Mouse (Mus musculus) adrenal gland, adult 2 months (tissue): ENCODE results near the gene Slc8a2. TPM values are rescaled to one million over a fixed set of nuclear protein-coding genes. Genes with fewer than 3 reads are reported as not detected.

Source experiments
- DNase-seq: peaks from one replicate; pipeline ENCODE4 v3.0.0; 2021
- polyA plus RNA-seq: library from polyadenylated mRNA; depleted of rRNA; stranded (reverse); fragments of >200 nt; gene quantifications from 2 replicates; pipeline ENCODE4 v1.2.3, GENCODE M21; 2012
- total RNA-seq, 2 experiments: library from RNA; stranded (reverse); gene quantifications; 2 replicates each; pipeline ENCODE4 v1.2.3; 2021

Gene Slc8a2
- total and polyA plus RNA-seq, 3 experiments, result 2.0 to 2.7 (median 2.6) TPM

DNA sequence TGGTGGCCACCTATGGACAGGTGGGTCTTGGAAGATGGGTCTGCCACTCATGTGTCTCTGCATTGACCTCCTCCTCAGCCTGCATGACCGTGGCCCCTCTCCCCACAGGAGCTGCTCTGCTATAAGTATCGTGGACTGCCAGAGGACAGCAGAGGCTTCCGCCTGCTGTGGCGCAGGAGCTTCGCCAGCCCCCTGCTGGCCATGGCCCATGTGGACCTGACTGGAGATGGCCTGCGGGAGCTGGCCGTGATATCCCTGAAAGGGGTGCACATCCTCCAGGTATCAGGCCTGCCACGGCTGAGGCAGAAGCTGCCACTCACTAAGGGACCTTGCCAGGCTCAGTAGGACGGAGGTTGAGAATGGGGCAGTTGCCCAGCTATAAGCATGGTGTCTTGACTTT lies 3.8 kb upstream of the Slc8a2 start:
- no peak for DNase-seq

DNA sequence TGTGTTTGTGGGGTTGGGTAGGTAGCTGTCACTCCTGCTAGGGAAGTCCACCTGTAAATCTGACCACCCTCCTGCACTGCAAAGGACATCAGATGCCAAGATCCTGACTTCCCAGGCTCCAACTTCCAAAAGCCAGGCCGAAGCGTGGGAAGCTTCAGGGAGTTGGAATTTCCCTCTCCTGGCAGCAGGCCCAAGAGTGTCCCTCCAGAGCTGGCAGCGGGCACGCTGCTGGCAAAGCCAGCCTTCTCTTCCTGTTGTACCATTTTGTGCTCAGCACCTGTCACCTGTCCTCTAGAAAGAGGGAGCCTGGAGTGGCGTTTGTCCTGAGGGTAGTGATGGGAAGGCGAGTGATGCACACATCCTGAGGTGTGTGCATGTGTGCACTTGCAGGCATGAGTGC lies 1.3 kb upstream of the Slc8a2 start:
- DNase-seq, result no peak

DNA sequence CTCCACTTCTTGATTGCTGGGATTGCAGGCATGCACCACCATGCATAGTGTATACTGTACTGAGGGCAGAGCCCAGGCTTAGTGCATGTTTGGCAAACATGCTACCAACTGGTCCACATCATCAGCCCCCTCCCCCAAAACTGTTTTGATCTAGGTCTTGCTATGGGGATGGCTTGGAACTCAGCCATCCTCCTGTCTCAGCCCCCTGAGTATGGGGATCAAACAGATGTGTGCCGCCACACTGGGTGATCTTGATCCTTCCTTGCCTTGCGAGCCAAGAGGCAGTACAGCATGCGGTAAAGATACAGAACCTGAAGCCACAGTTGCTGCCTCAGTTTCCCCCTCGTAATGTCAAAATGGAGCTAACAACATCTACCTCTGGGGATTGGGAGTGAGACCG lies 727 bp upstream of the Slc8a2 start:
- no peak for DNase-seq

DNA sequence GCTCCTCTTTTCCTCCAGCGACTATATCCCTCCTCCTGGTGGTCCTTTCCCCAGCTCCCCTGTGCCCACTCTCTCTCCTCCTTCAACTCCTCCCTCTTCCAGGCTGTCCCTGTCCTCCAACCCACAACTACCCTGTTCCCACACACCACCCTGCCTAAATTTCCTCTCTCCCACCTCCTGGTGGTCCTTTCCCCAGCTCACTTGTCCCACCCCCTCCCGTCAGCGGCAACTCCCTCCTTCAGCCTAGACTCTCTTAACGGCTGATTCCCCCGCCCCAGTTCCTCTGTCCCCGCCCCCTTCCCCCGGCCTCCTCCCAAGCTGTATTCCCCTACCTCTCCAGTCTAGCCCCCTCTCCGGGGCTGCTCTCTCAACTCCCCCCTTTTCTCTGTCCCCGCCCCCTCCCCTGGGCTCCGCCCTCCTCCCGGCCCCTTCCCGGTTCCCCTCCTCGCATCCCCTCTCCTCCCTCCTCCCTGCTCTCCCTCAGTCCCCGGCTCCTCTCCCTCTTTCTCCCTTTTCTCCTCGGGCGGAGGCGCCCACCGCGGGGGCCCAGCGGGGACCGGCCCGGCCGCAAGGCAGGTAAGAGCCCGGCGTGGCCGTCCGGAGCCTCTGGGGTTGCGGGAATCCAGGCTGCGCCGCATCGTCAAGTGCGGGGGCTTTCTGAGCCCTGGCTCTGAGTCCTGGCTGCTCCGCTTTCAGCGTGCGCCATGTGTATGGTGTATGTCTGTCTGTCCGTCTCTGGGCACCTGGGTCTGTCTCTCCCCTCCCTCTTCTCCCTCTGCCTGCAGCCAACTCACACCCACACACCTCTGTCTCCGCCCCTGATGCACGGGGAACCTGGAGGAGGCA lies 443 bp downstream of the Slc8a2 start:
- DNase-seq, result no peak

DNA sequence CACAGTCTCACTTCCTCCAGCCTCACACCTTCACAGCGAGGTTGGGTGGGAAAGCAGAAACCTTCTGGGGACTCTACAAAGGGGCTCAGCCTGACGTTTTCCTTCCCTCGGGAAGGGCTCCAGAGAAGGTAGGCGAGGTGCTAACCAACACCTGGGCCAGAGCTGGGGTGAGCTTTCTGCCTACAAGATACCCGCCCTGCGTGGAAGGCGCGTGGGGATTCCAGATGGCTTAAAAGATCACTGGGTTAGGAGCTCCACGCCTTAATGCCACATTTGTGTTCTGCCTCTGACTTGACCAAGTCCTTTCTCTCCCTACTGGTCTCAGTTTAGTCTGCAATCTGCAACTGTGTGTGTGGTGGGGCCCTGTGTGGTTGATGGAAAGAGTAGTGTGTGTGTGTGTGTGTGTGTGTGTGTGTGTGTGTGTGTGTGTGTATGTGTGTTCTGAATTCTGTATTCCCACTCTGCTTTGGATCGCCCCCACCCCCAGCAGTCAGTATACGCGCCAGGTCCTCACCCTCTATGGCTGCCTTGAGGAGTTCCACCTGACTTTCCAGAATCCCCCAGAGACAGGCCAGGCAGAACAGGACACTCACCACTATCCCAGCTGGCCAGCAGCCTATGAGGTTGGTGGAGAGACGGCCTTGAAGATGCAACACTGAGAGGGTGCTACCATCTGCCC lies 1.5 kb downstream of the Slc8a2 start:
- DNase-seq, result no peak

DNA sequence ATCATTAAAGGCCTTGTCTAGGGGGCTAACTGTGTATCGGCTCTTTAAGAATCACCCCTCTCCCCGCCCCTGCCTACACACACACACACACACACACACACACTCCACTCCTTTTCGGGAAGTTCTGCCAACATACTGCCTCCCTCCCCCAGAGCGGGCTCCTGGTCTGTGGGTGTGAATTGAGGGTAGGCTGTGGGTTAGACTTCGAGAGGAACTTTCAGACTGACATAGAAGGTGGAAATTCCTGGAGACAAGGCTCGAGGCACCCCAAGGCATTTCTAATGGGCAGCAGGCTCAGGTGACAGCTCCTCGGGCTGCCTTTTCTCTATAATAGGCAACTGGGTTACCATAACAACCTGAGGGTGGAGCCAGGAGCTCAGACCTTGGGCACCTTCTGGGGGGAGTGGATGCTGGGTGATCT lies 2.5 kb downstream of the Slc8a2 start:
- no peak for DNase-seq

DNA sequence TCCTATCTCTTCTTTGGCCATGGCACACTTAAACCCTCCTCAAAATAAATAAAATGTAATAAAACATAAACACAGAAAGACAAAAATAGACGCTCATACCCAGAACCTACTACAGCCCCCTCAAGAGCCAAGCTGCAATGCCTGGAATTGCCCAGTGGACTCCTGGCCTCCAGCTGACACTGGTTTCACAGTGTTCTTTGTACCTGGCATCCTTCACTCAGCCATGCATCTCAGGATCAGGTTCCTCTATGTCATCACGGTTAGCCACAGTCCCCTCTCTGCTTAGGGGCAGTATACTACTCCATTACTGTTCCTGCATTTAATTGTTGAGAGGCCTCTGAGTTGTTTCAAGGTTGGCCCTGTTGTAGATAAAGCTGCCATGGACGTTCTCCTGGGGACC lies 3.3 kb downstream of the Slc8a2 start:
- no peak for DNase-seq

DNA sequence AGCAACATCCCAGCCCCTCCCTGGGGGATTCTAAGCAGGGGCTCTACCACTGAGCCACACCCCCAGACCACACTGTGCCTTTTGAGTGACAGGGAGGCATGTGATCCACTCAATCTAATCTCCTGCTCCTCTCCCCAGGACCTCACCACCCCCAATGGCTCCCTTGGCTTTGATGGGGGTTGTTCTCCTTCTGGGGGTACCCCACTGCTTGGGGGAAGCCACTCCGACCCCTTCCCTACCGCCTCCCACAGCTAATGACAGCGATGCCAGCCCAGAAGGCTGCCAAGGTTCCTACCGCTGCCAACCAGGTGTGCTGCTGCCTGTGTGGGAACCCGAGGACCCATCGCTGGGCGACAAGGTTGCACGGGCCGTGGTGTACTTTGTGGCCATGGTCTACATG lies 4.1 kb downstream of the Slc8a2 start:
- no peak for DNase-seq

DNA sequence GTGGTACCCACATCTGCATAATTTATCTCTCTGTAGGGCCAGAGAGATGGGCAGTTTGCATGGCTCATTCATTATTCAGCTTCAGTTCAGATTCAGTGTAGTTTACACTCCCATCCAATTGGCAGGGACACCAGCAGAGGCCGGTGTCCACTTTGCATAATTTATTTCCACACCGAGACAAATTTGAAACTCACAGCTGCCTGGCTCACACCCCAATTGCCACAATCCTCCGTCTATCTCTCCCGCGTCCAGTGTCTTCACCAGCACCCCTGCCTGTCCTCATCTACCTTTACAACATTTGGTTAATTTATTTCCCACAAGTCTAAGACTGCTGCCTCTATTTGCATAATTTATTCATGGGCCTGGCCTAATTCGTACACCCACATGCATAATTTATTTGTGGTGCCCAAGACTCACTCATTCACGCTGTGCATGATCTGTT lies 5.3 kb downstream of the Slc8a2 start:
- DNase-seq, result no peak

DNA sequence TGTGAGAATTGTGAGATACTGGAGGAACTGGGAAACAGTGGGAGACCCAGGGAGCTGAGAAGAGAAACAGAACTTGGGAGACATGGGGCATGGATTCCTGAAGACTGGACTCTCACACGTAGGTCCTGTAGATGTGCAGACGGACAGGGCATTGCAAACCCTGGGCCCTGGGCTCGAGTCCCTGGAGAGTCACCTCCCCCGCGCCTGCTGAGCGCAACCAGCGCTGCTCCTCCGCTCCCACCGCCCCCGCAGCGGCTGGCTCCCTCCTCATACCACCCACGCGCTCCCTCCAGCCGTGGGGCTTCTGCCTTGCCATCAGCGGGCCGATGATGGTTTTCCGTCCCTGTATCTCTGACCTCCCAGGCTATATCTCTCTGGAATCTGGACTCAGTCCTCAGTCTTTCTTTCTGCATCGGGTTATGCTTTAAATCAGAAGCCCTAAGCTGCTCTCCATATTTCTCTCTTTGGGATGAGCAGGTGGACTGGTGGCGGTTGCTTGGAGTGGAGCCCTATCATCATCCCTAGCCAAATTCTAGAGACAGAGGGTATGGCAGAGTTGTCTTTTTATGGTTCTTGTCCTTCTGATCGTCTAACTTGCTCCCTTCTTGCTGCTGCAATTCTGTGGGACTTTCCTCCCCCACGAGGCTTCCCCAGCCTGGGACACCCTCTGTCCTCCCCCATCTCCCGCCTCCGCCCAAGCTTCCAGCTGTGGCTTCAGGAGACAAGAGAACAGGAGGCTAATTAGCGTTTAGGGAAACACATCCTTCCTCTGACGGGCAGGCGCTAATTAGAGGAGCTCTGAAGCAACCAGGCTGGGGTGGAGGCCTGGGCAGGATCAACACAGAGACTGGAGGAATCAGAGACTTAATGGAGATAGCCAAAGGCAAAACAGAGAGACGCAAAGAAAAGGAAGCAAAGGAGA lies 17.1 kb downstream of the Slc8a2 start:
- DNase-seq, result no peak

DNA sequence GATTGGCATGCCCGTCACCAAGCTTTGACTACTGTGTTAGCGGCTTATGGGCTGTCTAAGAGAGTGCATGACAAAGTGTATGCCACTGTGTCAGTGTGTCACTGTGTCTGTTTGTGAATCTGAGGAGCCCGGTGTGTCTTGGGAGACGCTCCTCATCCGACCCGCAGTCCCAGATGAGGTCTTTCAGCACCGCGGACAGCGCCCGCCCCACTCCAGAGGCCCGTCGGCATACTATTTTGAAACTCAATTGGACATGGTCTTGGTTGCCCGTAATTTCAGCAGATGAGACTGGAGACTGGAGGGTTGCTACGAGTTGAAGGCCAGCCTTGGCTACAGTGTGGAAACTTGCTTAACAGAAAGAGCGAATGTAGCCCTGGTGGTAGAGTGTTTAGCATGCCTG lies 18.0 kb downstream of the Slc8a2 start:
- peak; percentile 57 for DNase-seq

DNA sequence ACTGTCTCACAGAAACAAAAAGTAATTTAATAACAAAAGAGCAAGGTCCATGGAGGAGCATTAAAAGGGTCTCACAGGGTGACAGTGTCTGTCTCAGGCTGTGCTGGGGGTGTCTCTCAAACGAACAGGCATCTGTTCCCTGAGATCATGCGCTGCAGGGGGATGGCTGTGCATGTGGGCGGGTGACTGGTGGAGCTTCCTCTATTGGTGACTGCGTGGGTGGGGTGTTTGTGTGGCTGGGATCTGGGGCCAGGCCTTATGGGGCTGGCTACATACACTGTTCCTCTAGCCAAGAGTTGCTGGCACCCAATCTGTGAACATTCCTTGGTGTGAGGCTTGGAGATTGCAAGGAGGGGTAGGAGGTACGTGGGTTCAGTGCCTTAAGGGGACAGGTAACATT lies 19.6 kb downstream of the Slc8a2 start:
- DNase-seq, result no peak

DNA sequence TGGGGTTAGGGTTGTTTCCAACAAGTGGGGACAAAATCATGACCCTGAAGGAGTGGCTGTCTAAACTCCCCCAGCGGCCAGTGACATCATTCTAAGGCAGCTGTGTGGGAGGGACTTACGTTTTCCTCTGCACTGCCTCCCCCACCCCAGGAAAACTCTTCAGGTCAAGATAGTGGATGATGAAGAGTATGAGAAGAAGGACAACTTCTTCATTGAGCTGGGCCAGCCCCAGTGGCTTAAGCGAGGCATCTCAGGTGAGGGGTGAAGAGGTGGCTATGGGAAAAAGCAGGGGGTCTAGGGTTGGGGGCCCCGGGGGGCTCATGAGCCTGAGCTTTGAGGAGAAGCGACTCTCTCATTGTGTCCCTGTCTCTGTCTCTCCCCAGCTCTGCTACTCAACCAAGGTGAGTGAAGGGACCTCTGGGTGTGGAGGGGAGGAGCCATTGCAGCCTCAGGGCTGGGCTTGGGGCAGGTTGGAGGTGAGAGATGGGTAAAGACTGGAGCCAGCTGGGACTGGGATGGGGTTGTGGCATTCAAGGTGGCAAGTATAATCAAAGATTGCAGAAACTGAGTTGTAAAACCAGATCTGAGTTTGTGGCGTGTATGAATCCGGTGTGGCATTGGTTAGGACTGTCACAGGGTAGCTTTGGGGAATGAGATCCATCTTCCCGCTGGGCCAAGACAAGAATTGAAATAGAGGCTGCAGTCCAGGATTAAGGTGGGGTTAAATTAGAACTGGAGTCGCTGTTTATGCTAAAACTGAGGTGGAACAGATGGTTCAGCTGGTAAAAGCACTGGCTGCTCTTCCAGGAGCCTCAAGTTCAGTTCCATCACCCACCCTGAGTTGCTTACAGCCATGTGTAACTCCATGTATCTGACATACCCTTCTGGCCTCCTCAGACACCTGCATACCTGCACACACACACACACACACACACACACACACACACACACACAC lies 20.8 kb downstream of the Slc8a2 start:
- no peak for DNase-seq

DNA sequence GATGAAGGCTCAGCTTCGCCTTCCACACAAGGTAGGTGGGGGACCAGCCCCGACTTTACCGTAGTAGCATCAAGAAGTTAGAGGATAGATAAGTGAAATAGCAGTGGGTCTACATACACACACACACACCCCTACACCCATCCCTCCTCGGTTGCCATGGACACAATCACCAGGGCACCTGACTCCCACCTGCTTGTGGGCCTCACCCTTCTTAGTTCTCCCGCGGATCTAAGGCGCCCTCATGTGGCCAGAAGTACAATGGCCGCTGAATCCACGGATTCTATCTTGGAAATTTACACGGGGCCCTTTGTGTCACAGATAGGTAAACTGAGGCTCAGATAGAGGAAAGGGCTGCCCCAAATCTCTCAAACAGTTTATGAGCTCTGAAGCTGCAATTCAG lies 23.9 kb downstream of the Slc8a2 start:
- peak; percentile 25 for DNase-seq

DNA sequence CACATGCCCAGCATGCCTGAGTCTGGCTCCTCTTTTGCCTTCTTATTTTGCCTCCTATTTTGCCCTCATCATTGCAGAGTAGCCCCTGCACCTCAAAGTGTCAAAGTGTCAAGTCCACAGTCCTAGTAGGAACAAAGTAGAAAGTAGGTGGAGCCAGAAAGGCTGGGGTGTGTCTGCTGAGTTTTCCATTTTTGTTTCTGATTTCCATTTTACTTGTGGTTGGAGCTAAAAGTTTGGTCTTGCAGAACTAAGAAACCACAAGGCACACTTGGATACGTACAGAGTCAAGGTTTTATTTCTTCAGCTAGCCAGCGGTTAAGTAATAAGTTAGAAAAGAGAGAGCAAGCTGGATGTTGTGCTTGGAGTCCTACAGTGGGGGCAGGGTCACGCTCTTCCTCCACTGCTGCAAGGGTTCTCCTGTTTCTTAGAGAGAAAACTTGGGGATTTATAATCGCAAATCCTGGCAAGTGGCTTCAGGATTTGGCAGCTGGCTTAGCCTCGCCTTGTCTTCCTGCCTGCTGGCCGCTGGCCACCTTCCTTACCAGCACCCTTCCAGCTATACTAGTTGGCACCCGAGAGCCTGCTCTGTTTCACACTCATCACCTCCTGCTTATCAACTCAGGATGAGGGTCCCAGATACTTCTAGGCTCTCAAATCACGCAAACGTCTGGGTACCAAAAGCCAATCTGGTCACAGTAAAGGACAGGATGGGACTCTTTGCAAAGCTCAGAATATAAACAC lies 25.7 kb downstream of the Slc8a2 start:
- DNase-seq, result peak; percentile 20

DNA sequence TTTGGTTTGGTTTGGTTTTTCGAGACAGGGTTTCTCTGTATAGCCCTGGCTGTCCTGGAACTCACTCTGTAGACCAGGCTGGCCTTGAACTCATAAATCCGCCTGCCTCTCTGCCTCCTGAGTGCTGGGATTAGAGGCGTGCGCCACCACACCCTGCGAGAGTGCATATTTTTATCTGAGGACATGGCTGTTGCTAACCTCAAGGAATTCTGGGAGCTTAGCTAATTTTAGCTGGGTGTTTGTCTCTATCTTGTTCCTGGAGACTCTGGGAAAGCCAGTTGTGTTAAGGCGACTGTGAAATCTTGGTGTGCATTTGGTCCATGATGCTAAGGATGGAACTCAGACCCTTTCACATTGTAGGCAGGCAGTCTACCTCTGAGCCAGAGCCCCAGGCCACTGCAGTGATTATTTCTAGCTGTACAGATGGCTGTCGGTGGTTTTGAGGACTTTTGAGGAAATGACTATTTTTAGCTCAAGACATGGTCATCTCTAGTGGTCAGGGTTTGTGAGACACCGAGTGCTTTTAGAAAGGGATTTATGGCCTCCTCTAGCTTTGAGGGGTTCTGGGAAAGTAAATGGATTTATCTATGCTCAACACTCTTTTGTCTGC lies 26.6 kb downstream of the Slc8a2 start:
- no peak for DNase-seq

DNA sequence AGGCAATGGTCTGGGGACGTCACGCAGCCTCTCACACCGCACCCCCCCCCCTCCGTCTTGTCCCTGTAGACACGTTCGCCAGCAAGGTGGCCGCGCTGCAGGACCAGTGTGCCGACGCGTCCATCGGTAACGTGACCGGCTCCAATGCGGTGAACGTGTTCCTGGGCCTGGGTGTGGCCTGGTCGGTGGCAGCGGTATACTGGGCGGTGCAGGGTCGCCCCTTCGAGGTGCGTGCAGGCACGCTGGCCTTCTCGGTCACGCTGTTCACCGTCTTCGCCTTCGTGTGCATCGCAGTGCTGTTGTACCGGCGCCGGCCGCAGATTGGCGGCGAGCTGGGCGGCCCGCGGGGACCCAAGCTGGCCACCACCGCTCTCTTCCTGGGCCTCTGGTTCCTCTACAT lies 29.1 kb downstream of the Slc8a2 start:
- no peak for DNase-seq

DNA sequence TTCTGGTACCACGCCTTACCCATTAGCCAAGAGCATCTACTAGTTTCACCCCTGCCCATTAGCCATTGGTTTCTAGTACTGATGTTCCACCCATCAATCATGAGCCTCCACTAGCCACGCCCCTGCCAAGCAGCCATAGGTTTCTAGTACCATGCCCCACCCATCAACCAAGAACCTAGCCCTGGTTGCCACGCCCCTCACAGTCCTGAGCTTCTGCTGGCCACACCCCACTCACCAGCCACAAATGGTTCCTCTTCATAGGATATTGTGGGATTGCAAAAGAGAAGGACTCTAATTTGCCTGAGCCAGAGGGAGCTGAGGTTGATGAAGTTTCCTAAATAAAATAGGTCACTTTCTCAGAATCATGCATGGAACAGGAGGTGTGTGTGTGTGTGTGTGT lies 31.1 kb downstream of the Slc8a2 start:
- no peak for DNase-seq

DNA sequence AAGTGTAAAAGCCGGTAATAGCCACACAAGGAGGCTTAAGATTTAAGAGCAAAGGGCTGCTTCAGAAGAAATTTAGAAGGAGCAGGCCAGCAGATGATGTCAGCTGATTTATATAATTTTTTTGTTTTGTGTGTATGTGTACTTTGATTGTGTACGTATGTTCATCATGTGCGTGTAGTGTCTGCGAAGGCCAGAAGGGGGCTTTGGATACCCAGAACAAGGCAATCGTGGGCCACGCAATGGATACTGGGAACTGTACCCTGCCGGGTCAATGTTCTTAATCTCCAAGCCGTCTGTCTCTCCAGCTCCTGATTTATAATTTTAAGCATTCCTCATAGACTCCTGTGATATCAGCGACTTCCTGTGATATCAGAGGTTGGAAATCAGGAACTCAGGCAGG lies 31.7 kb downstream of the Slc8a2 start:
- no peak for DNase-seq

DNA sequence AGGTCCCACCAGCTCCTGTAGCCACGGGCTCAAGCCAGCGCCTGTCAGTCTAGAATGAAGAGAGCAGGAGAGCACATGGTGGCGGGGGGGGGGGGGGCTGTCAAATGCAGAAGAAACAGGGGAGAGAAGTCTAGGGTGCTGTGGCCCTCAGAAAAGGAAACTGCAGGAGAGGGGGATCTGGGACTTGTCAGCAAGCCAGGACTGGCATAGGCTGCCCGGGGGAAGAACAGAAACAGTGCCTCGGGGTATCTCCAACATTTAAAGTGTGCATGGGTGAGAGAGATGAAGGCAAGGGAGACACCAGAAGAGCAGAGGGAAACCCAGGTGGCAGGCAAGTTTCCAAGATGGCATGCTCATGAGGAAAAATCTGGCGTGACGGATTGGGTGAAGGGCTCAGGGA lies 32.4 kb downstream of the Slc8a2 start:
- DNase-seq, result no peak
